Mouse (Mus musculus): ENCODE results near the gene Neurl4.

DNA sequence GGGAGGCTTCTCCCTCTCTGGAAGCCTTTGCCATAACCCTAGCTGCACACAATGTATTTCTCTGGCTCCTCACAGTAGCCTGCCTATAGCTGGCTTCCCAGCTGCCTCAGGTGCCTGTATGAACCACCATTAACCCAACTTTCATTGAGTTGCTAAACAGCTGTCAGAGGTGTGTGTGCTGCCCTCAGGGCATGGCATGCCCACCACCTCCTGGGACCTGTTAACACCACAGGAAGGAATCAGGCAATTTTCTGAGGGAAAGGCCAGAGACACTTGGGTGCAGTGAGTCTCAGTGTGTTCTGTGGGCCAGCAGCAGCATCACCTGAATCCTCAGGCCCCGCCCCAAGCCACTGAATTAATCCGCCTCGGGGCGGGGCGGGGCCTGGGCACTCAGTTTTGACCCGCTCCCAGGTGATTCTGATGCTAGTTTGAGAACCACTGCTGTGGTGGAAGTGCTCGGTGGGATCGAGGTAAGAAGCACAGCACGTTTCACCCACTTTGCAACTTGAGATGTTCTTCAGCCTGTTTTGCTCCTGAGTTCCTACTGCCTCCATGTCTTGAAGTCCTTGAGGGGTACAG is 37.6 kb downstream of the Neurl4 start:
- TF ChIP-seq CTCF (IDR thresholded peaks at IDR 0.05; ENCODE audit: borderline replicate concordance, insufficient read depth, low read depth, low read length) (no peak), POLR2A (IDR thresholded peaks at IDR 0.05; ENCODE audit: borderline replicate concordance, insufficient read depth, low read length) (no peak)

All from cerebellum, adult 2 months (tissue).